Mouse (Mus musculus) kidney, postnatal 36 days (tissue): ENCODE measurements around the gene Upf2.
"Not testable (repeated sequence)": the region's sequence is repeated elsewhere in the genome, so short reads cannot be mapped to it uniquely, and the experiment has no call there.

Experiments used
- DNase-seq, 2 experiments: peaks; one replicate each; pipeline ENCODE4 v3.0.0; 2021 to 2022; ENCODE audit warnings: mixed read lengths in 2 of 2

Gene Upf2

DNA sequence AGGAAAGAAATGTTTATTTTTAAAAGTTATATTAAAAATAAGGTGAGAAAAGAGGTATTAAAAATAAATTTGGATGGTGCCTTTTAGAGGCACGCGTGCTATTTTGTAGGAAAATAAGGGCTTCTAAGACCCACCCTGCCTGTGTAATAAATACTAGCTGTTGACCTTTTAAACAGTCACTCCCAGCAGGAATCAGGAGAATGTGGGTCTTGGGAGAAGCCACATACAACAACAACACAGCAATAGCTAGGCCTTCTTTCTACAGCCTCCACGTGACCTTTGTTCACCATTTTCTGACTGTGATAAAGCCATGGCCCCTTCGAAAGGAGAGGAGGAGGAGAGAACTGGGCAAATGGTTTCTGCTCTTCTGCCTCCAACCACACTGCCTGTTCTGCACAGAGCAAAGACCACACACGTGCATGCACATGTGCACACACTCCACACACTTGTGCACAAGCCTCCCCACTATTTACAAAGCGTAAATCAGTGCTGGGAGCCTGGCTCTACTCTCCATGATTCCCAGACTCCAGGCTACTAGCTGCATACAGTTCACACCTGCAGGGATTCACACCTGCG, 121.5 kb downstream of the Upf2 start:
- no peak for DNase-seq

- DNase-seq = peak; percentile 73 to 74
These were observed 123.7 kb downstream of the Upf2 start for GRCm38 (mm10) chr2:6074891-6075529.

GRCm38 (mm10) chr2:6075530-6075896, 124.2 kb downstream of the Upf2 start:
- peak in 1 of 2 experiments; percentile 20 for DNase-seq

GRCm38 (mm10) chr2:6080037-6080436, 128.8 kb downstream of the Upf2 start:
- DNase-seq = no peak

GRCm38 (mm10) chr2:6081108-6081507, 129.8 kb downstream of the Upf2 start:
- DNase-seq = no peak

DNA sequence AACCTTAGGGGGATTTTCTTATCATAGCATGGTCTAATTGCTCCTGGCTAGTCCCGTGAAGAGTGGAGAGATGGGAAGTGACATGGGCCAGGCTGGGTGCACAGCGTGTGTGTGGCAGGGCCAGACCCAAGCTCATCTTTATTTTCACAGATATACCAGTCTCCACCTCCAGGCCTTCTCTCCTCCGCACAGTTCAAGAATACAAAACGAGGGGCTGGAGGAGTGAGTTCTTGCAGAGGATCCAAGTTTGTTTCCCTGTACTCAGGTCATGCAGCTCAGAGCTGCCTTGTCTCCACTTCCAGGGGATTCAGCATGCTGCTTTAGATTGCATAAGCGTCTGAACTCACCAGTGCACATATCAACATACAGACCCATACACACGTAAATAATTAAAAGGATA, 131.3 kb downstream of the Upf2 start:
- no peak for DNase-seq

- no peak for DNase-seq
These were observed 132.4 kb downstream of the Upf2 start for GRCm38 (mm10) chr2:6083696-6084095.

DNA sequence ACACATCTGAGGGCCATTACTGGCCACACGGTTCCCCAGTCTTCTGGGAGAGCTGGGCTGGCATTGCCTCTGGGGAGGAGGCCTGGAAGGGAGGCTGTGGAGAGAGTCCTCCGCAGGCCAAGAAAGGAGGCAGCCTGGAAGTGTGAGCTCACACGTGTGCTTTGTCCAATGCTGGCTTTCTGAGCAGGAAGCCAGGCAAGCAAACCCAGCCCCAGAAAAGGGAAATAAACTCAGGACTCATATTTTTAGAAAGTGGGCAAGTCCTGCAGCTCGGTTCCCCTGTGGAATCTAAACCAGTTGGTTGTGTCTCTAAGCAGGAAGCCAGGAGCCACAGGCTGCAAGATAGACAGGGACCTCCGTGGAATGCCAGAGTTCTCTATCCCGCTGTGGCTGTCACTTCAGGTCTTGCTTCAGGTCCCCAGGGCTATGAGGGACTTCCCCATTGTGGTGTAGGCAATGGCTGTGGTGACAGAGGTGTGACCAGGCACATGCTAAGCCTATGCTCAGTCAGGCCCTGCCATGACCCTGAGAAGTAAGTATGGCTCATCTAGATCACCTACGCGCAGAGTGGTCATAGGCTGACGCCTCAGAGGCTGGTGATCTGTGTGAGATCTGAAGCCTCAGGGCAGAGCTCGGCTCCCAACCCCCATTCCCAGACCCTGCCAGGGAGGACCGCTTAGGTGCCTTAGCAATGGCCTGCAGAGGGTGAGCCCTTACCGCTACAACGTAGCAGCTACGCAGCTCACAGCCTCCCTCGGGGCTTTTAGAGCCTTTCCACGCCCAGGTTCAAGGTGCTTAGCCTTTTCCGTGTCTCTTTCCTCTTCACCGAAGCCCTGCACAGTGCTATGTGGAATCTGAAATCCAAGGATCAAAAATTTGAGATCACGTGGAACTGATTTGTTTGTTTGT, 134.6 kb downstream of the Upf2 start:
- DNase-seq = no peak

DNA sequence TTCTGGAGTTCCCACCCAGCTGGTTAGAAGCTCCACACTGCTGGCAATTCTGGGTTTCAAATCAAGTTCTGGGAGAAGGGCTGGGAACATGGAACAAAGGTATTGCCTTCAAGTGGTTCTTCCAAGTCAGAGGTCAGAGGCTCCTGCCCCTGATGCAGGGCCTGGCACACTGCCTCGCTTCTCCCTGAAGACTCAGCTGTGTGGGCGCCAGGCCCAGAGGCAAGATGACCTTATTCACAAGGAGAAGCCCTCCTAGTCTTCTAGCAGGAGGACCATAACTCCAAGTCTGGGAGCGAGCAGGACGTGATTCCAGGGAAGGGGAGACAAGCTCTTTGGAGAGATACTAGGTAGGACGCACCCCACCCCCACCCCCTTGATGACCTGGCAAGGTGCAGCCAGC, 135.9 kb downstream of the Upf2 start:
- DNase-seq = no peak

GRCm38 (mm10) chr2:6089941-6090340, 138.7 kb downstream of the Upf2 start:
- not testable (repeated sequence) for DNase-seq

GRCm38 (mm10) chr2:6097113-6097716, 145.9 kb downstream of the Upf2 start:
- DNase-seq = no peak

DNA sequence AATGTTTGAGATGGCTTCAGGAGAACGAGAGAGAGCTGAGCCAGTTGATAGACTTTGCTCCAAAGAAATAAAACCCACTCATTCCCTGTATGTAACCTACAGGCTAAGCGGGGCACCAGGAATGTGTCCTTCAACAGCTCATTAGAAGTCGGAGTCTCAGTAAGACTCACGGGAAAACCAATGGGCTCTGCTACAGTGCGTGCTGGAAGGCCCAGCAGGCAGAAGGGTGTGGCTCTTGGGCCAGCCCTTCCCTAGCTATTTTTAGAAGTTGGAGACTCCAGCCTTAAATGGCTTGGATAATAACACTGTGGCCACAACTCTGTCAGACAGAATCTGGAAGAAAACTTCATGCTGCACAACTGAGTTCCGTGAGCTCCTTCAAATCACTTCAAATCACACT, 147.7 kb downstream of the Upf2 start:
- peak in 1 of 2 experiments; percentile 11 for DNase-seq

DNA sequence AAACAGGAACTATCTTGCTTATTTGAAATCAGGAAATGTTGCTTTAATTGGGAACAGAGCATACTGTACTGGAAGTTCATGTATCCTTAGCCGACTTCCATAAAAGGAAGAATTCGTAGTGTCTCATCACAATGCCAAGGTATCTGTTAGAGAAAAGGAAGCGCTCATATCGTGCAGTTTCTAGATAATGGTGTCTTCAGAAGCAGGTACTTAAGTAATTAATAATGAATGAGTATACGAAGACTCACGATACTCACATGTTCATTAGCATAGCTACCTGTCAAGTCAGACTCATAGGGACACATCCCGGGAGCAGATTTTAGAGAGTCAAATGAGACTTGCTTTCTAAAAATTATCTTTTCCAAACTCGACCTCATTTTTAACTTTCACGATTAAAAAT, 148.2 kb downstream of the Upf2 start:
- no peak for DNase-seq

DNA sequence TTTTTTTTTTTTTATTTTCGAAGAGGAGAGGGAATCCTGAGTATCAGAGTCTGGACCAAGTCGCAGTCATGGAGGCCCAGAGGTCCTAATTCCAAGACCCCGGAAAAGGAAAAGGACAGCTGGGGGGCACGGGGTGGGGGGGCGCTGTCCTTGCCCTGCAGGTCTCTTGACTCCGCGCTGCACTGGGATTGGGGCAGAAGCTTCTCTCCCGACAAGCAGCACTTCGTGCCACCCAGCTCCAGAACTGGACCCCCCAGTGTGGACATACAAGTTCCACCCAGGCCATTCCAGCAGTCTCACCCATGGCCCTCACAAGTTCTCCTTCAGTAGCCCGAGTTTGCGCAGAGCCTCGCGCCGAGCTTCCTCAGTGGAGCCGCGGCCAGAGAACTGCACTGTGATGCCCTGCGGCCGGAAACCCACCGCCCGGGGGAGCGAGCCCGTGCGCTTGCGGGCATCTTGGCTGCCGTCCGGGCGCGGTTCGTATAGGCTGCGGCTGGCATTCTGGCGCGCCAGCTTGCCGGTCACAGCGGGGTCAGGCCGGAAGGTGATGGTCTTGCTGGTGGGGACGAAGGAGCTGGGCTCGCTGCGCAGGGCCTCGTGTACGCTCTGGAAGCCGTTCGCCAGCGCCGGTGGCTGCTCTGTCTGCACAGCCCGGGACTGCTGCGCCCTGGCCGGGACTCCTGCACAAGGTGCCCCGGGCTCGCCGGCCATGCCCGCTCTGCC, 148.9 kb downstream of the Upf2 start:
- peak in 1 of 2 experiments; percentile 16 for DNase-seq

DNA sequence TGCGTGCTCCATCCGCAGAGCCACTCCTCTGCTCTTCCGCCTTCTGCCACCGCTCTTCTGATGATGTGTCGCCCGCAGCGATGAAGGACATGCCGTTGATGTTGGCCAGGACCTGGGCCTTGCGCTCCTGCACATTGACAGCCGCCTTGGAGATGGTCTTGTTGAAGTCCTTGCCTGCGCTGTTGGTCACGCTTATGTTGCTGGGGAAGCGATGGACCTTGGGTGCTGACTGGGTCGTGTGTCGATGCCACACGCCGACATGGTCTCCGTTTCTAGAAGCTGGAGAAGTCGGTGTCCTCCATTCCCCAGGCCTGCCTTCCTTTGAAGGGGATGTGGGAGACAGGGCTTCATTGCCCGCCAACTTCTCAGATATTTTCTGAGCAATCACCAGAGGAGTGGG, 149.5 kb downstream of the Upf2 start:
- DNase-seq = no peak

DNA sequence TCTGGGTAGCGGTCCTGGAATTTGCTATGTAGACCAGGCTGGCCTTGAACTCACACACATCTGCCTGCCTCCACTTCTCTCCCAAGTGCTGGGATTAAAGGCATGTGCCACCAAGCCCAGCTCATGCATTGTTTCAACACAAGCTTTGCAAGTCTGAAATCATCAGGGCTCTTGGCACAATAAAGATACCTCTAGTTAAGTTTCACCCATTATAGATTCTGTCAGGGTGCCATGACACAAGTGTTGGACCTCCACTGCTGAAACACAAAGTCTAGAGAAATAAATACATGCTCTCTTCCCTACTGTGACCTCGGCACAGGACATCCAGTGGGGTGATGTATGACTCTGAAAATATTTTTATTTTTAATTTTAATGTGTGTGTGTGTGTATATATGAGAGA, 154.2 kb downstream of the Upf2 start:
- DNase-seq = no peak
